Mouse (Mus musculus): ENCODE data around the gene Cstad.

Gene Cstad

DNA sequence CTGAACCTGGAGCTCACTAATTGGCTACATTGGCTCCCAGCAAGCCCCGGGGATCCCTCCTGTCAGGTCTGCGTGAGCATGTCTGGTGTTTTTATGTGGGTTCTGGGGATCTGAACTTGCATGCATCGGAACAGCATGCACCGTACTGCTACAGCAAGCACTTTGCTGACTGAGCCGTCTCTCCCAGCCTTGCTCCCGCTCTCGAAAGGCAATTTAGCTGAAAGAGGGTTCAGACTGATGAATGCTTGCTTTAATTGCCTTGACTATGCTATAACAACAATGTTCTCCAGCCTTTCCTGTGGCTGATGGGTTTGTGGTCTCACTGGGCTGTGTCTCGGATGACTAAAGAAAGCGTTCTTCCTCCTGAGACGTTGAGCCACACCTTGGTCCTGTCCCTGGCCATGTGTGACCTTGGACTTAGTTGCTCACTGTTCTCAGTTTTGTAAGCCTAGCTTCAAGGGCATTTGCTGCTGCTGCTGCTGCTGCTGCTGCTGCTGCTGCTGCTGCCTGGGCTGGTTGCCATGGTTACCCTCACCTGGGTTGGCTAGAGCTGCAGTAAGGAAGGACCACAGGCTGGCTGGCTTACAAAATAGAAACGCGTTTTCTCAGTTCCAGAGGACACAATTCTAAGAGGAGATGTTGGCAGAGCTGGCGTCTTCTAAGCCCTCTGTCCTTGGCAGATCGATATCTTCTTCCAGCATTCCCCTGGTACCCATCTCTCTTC, 34.4 kb downstream of the Cstad start:
- peak; percentile 70 for DNase-seq (ENCODE audit: low read depth)

DNA sequence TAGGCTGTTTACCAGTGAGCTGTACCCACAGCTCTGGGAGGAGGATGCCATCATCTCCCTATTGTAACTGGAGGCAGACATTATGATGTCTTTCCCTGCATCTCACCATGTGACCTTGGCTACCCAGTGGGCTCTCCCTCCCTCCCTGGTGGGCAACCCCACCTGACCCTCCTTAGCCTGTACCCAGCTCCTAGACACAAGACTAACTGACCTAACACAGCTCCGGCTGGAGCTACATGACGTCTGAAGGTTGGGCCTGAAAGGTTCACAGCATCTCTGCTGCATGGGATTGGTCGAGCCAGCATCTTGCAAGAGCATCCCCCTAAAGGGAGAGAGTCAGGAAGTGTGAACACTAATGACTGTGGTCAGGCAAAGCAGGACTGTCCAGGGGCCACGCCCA, 35.0 kb downstream of the Cstad start:
- DNase-seq (ENCODE audit: low read depth) = peak; percentile 26

DNA sequence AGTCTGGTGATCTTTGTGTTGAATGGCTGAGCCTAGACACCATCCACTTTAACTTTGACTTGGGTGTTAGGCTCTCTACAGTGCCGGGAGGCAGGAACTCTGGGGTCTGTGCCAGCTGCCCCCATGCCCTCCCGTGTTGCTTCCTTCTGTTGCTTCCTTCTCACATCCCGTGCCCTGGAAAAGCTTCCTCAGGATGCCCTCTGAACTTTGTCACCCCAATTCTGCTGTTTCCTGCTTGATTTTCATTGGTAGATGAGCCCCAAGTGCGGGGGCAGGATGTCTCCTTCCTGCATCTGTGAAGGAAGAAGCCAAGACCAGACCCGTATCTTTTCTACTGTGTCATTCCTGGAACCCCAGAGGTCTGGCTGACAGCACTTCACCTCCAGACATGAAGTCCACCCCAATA, 41.4 kb downstream of the Cstad start:
- DNase-seq (ENCODE audit: low read depth) = no peak

DNA sequence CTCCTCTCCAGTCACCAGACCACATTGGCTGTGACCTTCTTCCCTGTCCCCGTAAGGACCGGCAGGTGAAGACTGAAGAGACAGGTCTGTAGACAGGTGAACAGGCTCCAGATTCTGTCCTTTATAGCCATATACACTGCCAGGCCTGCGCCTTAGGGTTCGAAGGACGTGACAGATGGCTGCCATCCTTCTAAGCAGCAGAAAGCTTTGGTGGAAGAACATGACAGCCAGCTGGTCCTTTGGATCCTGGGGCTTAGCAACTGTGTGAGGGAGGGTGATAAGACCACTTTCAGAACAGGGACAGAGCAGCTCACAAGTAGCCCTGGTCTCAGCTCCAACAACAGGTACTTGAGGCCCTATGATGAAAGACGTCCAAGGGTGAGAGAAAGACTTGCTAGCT, 43.2 kb downstream of the Cstad start:
- DNase-seq (ENCODE audit: low read depth) = no peak

DNA sequence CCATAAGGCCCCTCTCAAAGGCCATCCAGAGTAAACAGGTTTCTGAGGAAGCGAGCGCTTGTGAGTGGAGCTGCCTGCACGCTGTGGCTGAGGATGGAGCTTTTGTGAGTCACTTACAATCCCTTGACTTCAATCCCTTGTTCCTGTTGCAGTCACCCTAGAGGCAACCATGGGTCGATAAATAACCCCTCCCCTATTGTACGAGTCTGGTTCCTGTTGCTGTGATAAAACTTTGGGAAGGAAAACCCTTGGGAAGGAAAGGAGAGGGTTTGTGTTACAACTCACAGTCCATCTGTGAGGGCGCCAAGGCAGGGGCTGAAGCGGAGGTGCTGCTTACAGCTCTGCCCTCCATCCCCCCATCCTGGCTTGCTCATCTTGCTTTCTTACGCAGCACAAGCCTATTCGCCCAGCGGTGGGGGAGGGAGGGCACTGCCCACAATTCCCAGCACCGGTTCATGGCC, 45.2 kb downstream of the Cstad start:
- DNase-seq (ENCODE audit: low read depth) = no peak

DNA sequence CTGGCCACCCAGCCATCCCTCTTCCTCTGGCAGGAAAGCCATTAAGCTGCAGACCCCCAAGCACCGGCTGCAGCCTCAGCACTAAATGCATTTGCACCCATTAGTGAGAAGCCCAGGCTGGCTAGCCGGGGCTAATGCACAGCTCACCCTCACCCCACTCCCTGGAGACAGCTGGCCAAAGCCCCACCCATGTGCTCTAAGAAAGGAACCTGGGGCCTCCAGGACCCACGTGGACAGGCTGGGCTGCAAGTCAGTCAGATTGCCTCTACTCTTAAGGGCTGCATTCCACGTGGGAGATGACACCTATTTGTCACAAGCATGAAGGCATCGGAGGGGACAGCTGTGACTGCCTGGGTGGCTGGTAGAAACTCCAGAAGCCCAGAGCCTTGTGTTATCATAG, 48.0 kb downstream of the Cstad start:
- DNase-seq (ENCODE audit: low read depth) = no peak

DNA sequence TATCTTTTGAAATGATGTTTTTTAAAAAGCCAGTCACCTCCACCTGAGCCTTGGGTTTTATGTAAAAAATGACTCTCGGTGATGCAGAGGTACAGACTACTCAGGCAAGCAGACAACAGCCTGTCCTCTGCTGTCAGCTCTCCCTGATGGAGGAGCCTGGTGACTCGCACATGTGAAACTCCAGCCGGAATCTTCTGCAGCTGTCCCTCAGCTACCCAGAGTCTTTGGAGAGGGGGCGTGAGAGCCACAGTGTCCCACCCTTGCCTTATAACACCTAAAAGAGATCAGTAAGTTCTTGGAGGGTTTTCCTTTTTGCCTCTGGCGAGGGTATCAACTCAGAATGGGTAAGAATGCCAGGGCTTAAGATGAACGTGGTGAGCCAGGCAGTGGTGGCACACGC, 48.6 kb downstream of the Cstad start:
- DNase-seq (ENCODE audit: low read depth) = no peak

DNA sequence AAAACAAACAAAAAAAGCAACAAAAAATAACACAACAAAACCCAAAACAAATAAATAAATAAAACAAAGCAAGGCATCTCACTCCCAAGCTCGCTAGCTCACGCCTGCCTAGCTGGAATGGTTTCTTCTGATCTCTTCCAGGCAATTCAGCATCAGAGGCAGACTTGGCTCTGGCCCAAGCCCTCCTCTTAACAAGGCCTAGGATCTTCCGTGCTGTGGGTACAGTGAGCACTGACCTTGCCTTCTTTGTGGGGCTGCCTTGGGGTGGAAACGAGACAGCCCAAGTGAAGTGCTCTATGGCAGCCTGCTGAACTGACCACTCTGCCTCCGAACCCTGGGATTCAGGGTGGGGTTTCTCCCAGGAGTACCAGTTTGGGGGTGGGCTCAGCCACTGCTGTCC, 52.0 kb downstream of the Cstad start:
- peak; percentile 25 for DNase-seq (ENCODE audit: low read depth)

DNA sequence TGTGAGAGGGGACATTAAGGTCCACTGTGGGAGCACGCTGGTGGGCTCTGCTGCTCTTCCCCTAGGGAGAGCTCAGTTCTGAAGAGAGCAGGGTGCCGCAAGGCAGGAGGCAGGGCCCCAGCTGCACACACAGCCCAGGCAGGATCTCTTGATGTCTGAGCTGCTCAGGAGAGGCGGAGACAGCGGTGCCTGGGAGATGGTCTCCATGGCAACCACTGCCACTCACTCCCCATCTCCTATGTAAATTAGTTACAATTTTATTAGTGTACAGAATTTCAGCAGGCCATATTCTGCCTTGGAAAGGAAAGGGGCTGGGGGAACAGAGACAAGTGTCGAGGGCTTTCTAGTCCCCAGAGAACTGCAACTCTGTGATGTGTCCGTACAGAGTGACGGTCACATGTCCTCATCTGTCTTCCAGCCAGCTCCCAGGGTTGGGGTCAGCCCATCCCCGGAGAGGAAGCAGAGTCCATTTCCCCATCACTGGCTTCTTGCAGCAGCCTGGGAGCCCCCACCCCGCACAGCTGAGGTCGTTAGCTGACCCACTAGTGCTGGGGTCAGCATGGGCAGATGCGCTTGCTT, 52.6 kb downstream of the Cstad start:
- no peak for DNase-seq (ENCODE audit: low read depth)

DNA sequence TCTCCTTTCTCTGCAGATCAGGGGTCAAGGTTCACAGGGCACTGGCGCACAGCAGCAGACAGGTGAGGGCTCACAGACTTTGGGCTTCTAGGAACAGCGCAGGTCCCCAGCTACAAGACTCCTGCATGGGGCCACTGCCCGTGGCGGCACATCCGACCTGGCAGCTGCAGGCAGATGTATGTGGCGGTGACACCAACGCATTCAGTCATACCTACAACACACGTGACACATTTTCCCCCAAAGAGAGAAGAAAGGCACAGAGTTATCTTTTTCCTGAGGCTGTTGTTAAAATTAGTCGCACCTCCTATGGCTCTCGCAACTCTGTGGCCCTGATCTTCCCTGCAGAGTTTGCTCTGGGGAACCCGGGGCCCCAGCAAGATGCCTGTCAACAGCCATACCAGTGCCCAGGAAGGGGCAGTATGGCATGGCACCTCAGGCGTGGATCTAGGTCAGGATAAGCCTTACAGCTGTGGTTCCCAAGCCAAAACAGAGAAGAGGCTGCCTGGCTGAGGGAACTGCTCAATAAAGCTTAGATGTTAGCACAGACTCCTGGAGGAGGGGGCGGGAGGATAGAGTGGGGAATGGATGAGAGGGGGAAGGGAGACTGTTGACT, 53.1 kb downstream of the Cstad start:
- no peak for DNase-seq (ENCODE audit: low read depth)

DNA sequence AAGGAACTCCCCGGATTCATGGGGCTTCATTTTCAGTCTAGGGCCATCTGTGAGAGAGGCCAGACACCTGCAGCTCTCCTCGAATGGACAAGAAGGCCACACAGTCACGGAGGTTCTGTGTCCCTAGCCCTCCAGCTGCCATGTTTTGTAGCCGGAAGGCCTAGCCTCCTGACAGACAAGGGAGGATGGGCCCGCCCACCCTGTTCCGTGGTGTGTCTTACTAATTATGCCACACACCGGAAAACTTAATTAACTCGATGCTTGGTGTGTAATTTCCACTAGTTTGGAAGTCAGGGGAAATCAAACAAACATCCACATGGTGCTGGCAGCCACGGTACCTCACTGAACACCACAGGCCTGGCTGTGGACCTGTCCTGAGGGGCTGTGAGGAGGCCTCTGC, 55.4 kb downstream of the Cstad start:
- DNase-seq (ENCODE audit: low read depth) = no peak

DNA sequence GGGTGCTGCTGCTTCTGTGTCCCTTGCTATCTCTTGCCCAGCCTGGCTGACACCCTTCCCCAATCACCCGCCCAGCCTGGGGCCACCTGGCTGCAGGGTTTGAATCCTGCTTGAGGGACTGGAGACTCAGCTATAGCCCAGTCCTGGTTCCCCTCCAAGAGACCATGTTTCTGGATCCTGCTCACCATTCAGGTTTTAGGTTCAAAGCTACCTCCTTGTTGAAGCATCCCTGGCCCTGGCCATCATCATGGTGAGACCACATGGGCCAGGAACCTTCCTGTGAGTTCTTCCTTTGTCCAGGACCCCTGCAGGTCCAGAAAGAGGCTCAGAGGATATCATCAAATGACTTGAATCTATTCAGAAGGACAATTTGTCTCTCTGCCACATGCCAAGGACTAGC, 57.0 kb downstream of the Cstad start:
- no peak for DNase-seq (ENCODE audit: low read depth)

DNA sequence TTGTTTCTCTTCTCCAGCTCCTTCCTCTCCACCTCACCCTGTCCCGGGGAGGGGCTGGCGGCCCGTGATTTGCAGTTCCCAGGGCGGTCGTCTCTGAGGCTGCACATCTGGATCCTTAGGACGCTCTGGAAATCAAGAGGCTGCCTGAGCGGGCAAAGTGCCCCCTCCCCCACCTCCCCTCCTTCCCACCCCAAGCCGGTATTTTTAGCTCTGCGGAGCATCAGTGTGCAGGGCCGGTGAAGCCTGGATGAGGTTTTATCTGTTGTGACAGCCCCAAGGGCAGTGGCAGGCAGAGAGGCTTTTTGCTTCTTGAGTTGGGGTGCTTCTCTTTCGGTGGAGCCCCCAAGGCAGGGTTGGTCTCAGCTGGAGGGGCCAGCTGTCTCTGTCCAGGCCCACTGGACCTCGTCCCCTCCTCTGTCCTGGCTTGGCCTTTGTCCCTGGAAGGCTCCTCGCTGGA, 57.8 kb downstream of the Cstad start:
- no peak for DNase-seq (ENCODE audit: low read depth)

DNA sequence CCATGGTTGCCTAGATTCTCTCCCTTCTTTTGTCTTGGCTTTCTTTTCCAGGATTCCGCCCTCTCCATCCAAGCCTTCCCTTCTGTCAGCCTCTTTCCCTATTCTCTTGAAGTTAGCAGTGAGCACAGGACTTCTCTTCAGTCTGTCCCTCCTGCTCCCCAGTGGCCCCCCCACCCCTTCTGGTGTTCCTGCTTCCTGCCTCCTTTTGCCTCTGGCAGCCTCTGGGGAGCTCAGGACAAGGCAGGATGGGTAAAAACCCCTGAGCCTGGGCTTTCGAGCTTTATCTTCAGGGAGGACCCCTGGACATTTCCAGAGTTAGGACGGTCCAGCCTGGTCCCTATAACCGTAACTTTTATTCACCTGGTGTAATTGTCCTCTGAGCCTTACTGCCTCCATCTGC, 58.2 kb downstream of the Cstad start:
- DNase-seq (ENCODE audit: low read depth) = no peak

DNA sequence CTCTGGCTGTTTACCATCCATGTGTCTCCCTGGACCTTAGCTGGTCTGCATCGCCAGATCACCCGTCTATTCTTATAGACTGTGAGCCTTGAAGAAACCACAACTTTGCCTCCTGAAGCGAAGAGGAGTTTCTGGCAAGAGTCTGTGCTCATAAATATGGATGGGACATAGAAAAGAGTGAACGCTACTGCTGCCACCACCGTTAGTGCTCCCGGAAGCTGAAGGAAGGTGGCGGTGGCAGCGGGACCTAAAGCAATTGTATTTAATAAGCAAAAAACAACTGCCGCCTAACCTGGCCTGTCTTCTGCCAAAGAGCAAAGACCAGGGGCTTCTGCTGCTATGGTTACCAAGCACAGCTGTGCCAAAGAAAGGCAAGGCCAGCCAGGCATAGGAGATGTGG, 59.3 kb downstream of the Cstad start:
- DNase-seq (ENCODE audit: low read depth) = no peak

DNA sequence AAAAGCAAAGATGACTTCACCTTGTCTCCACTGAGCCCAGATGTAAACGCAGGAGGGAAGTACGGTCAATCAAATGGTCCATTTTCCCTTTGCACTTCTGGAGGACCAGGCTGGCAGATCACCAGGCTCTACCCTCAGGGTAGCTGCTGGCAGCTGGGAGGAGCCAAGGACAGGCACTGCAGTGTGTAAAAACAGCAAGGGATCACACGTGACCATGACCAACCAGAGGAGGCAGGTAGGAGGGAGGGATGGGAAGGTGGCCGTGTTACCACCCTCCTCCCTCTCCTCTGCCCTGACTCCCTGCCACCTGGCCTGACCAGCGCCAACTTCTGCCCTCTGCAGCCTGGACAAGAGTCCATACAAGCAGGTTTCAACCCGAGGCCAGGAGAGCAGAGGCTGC, 59.7 kb downstream of the Cstad start:
- DNase-seq (ENCODE audit: low read depth) = no peak

DNA sequence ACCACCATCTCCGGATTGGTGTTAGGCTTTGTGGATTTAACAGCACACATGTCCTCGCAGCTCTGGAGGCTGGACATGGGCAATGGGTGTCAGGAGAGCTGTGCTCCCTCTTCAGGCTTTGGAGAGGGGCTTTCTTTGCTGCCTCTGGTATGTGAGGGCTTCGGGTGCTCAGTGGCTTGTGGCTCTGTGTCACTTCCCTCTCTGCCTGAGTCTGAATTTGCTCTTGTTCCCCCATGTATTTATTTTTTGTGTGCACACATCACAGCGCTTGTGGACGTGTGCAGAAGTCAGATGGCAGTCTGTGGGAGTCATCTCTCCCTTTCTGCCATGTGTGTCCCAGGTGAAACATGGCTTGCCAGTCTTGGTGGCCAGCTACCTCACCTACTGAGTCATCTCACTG, 60.9 kb downstream of the Cstad start:
- DNase-seq (ENCODE audit: low read depth) = no peak

DNA sequence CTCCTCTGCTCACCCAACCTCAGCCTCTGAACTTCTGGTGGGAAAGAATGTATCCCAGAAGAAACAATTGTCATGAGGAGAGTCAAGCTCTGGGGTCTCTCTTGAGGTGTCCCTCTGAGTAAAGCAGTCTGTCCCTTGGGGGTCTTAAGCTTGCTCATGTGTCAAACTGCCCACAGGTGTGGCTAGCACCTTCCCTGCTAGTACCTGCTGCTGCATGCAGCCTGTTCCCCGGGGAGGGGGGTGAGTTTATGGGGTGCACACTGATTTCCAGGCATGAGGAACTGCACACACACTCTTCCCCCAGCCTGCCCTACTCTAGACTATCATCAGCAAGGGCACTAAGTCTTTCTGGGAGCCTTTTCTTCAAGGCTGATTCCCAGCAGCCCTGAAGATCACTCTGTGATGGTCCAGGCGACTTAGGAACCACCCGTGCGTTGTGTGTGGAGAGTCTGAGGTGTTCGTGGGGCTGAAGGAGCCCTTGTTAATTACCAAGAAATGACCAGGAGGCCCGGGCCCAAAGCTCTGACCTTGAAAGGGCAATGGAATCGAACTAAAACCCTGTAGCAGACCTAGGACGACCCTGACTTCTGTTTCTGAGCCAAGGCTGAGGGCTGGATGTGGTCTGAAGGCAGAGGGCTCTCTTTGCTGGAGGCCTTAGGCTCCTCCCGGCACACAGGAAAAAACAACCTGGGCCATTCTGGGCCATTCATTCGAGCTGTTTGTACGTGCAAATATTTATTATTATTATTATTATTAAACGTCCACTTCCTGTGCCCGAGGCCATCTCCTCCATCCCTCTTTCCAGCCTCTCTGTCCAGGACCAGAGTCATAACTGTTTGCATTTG, 62.1 kb downstream of the Cstad start:
- no peak for DNase-seq (ENCODE audit: low read depth)

DNA sequence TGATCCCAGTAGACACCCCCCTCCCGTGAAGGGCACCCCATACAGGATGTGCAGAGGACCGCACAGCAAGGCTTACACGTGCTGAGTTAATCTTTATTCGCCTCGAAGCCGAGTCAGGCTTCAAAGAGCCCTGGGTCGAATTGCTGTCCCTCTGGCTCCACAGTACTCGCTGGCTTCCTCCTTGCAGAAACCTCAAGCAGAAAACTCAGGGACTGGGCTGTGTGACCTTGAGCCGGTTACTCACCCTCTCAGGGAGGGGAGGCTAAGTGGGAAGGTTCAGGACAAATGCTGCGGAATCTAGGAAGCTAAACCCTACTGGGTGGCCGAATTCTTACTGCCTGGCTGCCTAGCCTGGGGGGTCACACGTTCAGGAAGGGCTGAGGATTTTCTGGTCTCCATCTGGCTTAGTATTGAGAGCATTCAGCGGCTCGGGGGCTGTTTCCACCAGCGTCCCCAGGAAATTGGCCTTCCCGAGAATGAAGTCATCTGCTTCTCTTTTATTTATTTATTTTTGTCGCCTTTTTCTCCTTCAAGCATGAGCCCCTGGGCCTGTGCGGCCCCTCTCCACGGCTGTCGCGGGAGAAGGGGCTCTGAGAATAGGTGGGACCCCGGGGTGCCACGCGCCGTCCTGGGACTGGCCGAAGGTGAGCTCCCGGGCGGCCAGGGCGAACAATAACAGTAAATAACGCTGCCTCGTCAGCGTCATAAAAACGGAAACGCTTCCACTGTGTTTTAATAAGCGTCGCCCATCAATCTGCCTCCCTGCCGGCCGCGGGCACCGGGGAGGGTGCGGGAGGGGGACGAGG, 63.0 kb downstream of the Cstad start:
- DNase-seq (ENCODE audit: low read depth) = peak; percentile 89

DNA sequence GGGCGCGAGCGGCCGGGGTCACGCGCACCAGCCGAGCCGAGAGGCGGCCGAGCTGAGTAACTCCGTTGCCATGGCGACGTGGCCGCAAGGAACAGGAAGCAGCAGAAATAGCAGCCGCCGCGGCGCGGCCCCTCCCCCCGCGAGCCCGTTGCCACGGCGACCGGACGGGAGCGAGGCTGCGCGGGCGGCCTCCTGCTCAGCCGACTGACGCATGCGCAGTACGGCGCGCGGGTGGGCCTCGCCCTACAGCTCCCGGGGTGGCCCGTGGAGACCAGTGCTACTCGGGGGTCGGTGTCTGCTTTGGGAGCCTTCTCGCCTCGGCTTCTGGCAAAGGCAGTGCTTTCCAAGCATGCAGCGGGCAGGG, 63.6 kb downstream of the Cstad start:
- peak; percentile 96 for DNase-seq (ENCODE audit: low read depth)
